Mouse (Mus musculus) mouse embryonic stem cell (cell line): ENCODE results near the gene Elf5.

Experiments used
- in situ Hi-C, 2 experiments: fragments of 300-500 bp; cut with MboI; formaldehyde crosslinking; loops; 1 replicate in 1 of 2; 3 replicates in 1 of 2; pipeline ENCODE4 v1.14.3; 2019 to 2020; ENCODE audit warnings: low sequenced_read_pairs in 2 of 2, low pct_unique_long_range_greater_than_20kb in 1 of 2, mixed read lengths in 1 of 2; ENCODE audit not compliant: unreplicated experiment in 1 of 2

Gene Elf5

DNA sequence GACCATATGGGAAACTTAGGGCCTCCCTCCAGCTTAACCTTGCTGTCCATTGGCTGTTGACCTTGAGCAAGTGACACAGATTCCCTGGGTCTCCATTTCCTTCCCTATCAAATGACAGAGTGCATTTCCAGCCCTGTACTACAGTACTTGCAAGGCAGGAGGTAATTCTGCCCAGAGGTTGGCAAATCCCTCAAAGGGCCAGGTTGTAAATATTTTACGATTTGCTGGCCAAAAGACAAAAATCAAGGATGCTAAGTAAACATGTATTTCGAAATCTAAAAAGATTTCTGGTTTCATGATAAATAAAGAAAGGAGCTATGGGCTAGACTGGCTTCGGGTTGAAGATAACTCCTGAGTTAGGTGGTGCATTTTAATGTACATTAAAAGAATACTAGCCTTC lies 16.9 kb downstream of the Elf5 start:
- in situ Hi-C loops = loop anchor here in 1 of 2 experiments (10.0 kb wide), 1 partner anchor 344 kb away; no protein-coding TSS in a partner anchor

DNA sequence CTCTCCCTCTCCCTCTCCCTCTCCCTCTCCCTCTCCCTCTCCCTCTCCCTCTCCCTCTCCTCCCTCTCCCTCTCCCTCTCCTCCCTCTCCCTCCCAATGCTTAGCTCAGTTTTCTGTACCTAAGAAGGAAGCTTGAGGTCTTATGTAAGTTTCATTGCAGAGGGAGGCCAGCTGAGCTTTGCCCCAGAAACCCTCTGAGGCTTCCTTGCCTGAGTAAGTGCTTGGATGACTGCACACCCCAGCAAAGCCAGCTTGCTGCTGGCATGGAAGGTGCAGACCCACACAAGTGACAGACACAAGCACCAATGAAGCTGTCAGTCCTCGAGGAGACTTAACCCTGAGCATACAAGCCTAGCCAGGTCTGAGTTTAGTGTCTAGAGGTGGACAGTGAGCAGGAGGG lies 19.2 kb downstream of the Elf5 start:
- in situ Hi-C loops = no loop called here

DNA sequence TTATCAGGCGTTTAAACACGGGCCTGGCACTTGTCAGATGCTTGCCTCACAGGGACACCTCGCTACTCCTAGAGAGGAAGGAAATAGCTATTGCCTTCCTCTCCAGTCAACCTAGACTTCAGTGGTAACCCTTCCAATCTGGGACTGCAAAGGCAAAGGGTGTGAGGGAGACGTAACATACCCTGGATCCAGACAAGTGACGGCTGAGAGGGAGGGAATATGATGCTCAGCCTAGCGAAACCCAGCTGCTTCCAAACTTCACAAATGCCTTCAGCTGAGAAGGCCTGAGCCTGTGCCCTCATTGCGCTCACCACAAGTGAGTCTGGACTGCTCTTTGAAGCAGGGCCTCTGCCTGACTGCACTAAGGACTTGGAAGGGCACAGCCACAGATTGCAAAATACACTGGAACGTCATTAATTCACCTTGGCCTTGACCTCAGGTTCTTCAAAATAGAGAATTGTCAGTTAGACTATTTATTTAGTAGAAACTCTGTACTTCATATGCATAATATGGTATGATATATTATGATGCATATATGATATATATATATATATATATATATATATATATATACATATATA lies 21.3 kb downstream of the Elf5 start:
- in situ Hi-C loops = no loop called here

DNA sequence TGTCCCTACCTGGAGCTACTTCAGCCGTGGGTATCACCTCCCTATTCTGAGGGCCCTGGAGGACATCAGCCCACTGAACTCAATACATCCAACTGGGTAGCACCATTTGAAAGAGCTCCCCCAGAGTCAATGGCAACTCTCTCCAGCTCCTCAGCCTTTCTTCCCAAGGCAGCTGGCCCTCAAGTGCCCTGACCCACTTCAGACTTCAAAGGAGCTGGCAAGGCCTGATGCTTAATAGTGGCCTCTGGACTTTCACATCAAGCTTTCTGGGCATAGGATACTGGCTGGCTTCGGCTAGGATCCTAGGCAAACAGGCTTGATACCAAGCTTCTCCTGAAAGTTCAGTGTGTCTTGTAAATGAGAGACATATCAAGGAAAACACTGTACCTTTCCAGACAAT lies 23.6 kb downstream of the Elf5 start:
- in situ Hi-C loops = no loop called here

DNA sequence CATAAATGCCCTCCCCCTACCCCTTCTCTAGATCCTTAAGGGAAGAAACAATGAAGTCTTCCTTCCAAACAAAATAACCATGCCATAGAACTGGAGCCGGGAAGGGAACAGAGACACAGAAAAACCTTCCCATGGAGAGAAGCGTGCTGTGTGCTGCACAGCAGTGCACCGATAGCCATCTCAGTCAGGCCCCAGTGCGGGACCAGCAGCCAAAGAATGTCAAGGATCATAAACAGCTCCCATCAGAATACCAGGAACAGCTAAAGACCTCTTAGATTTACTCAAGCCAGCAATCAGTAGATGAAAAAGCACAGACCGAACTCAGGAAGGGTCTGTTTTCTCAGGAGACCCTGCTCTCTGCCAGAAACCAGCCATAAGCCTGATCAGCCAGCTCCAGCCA lies 25.0 kb downstream of the Elf5 start:
- in situ Hi-C loops = no loop called here

DNA sequence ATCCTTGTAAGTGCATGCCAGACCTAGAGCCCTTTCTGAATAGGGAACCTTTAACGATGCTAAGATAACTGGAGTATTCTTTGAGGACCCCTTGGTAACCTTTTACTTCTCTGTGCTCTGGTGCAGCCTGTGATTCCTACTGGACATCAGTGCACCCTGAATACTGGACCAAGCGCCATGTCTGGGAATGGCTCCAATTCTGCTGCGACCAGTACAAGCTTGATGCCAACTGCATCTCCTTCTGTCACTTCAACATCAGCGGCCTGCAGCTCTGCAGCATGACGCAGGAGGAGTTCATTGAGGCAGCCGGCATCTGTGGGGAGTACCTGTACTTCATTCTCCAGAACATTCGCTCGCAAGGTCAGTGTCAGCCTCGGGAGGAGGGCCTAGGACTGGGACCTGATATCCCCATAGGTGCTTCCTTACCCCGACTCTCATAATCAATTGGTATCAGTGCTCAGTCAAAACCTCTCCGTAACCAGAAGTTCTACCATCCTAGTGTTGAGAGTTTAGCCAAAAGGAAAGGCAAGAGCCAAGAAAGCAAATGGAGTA lies 27.7 kb downstream of the Elf5 start:
- in situ Hi-C loops = no loop called here

DNA sequence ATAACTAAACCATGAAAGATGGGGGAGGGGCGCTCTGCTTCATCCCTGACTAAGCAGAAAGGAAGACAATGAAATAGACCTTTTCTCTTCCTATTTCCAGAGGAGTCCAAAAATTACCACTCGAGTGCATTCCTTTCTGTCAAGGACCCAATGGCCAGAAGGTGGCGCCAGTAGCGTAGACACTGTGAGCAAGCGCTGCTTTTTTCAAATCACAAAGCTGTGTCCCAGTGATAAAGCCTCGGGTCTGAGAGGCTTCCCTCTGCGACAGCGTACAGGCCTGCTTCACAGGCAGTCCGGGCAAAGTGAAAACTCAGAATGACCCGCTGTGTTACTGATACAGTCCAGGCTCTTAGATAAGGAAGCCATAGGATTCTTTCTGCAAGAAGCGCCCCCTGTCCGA lies 28.2 kb downstream of the Elf5 start:
- in situ Hi-C loops = no loop called here

DNA sequence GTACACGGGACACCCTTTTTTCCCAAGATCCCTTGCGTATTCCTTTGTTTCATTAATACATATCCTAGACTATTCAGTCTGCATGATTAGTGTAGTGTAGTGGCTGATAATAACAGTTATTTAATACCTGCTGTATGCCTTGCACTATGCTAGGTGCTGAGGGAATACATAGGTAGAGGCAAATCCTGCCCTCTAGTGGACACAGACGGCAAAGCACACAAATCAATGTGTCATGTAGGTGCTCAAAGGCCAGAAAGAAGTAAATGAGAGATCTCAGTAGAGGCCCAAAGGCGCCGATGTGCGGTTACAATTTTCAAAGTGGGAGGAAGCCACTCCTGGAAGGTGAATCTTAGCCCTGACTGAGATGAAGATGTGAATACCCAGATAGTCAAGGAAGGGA lies 34.3 kb downstream of the Elf5 start:
- in situ Hi-C loops = no loop called here

DNA sequence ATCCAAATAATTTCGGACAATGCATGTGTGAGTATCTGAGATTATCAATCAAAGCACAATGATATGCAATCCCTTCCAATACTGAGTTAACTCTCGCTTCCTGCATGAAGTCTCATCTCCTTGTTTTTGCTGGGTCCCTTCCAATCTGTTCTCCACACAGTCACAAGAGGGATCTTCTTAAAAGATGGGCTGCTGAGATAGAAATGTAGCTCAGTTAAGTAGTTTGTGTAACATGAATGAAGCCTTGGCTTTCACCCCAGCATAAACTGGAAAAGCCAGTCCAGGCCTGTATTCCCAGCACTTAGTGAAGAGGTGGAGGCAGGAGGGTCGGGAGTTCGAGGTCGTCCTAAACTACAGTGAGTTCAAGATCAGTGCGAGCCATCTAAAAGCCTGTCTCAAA lies 34.8 kb downstream of the Elf5 start:
- in situ Hi-C loops = no loop called here

DNA sequence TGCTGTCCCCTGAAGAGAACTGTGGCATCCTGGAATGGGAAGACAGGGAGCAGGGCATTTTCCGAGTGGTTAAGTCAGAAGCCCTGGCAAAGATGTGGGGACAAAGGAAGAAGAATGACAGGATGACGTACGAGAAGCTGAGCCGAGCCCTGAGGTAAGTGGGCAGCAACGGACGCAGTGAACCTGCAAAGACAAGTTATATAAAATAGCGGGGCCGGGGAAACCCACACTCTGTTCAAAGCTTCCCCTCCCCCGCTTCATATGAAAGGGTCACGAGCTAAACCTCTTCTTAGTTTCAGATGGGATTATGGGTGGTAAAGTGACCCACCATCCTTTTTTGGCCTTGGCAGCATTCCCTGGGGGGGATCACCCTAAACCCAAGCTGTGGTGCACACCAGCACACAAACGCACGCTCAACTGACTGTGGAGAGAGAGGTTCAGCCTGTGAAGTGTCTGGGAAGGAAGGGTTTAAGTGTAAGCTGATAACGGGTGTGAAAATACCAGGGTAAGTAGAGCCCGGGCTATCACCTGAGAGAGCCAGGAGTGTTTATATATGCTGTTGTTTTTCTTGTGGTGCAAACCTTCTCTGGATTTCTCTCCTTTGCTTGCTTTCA lies 37.6 kb downstream of the Elf5 start:
- in situ Hi-C loops = no loop called here

DNA sequence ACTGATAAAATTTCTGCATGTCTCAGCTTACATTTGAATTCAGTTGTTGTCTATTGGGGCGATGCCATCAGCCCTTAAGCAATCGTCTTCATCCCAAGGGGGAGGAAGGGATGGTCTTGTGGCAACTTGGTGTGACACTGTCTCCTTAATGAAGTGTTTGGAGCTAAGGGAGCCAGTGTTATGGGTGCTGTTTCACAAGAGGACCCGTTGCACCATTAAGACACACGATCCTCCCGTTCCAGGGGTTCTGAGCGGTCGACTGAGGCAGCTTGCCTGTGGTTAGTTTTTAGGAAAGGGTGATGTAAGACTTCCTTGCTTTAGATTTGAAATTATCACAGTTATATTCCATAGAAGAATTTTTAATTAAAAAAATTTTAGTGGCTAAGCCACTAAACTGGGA lies 38.3 kb downstream of the Elf5 start:
- in situ Hi-C loops = loop anchor here (5.0 to 25.0 kb wide), 2 partner anchors 97 to 262 kb away; no protein-coding TSS in a partner anchor

DNA sequence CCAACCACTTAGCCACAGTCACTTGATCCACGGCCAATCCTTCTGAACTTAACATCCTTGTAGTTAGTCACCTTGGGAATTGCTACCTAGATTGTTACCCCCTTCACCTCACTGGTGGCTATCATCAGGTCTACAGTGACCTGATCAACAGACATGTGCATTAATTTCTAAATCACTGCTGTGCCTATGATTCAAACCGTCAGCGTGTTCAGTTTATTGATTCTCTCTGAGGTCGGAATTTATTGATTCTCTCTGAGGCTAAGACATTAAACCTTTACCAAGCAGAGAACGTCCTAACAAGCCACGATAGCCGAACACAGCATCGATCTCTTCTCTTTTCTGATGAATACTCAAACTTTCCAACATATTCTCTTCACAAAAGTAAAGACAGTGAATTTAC lies 38.8 kb downstream of the Elf5 start:
- in situ Hi-C loops = loop anchor here (5.0 to 25.0 kb wide), 2 partner anchors 97 to 262 kb away; no protein-coding TSS in a partner anchor

DNA sequence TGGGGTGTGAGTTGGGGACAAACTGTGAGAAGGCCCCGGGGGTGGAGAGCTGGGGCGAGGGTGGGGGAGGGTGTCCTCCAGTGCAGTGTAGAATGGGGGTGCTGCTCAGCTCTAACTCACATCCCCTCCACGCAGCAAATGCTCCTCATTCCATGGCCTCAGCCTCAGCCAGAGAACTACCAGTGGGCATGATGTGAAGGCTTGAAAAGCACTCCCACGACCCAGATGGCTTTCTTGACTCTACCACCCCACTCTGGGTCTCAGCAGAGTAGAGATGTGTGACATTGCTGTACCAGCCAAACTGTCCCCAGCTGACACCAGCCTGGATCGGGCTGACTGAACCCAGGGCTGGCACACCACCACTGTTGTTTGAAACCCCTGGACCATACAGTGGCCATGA lies 41.1 kb downstream of the Elf5 start:
- in situ Hi-C loops = loop anchor here (5.0 to 25.0 kb wide), 2 partner anchors 95 to 260 kb away; no protein-coding TSS in a partner anchor

DNA sequence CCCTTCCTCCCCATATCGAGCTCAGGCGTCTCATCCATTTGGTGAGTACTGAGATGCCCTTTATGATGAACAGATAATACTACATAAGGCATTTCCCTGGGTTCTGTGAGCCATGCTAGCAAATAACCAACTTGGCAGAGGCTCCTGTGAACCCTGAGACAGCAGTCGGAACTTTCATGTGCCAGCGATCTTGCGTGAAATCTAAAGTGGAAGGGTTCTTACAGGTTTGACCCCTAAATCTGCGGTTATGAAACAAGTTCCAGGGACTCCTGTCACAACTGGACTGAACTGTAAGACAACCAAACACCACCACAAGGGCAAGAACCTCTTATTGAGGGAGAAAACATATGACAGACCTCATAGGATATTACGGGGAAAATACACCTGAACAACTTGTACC lies 44.3 kb downstream of the Elf5 start:
- in situ Hi-C loops = loop anchor here (25.0 kb wide), 1 partner anchor 257 kb away; no protein-coding TSS in a partner anchor

DNA sequence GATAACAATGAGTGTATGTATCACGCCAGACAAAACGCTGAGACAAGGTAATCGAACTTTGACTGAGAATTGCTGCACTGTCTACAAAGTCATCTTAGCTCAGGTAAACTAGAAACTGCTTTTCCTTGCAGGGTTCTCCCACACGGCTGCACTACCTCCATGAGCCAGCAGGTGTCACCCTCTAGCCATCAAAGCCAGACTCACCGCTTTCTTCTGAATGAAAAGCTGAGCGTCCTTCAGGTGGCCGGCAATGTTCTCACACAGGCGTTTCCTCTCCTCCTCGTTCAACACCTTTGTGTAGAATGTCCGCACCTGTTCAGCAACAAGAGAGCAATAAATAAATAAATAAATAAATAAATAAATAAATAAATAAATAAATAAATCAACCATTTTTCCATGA lies 45.2 kb downstream of the Elf5 start:
- in situ Hi-C loops = loop anchor here (25.0 kb wide), 1 partner anchor 256 kb away; no protein-coding TSS in a partner anchor

DNA sequence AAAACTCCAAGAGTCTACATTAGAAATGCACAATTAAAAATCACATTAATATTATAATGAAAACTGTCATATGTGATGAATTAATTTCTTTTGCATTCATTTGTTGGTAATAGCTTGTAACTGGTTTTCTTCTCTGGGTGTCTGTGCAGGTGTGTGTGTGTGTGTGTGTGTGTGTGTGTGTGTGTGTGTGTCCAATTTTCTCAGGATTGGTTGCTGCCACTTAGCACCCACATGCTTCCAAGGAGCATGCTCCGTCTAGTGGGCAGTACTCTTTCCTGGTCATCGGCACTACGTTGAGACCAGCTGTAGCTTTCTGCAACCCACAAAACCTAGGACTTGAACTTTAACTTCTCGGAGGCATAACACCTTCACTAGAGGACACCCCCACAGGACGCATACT lies 45.6 kb downstream of the Elf5 start:
- in situ Hi-C loops = loop anchor here (25.0 kb wide), 1 partner anchor 255 kb away; no protein-coding TSS in a partner anchor

DNA sequence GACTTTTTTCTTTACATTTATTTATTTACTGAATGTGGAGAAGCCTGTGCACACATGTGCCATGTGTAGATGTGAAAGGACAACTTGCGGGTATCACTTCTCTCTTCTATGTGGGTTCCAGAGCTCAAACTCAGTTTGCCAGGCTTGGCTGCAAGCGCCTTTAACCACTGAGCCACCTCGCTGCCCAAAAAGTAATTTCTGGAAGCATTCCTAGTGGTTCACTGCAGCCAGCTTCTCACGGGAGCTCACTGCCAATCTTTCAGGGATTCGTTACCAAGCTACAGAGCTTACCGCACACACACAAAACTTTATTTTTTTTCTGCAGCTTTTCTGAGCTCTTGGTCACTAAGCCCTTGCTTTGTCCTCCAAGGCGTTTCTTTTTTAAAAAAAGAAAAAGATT lies 46.1 kb downstream of the Elf5 start:
- in situ Hi-C loops = loop anchor here (25.0 kb wide), 1 partner anchor 255 kb away; no protein-coding TSS in a partner anchor

DNA sequence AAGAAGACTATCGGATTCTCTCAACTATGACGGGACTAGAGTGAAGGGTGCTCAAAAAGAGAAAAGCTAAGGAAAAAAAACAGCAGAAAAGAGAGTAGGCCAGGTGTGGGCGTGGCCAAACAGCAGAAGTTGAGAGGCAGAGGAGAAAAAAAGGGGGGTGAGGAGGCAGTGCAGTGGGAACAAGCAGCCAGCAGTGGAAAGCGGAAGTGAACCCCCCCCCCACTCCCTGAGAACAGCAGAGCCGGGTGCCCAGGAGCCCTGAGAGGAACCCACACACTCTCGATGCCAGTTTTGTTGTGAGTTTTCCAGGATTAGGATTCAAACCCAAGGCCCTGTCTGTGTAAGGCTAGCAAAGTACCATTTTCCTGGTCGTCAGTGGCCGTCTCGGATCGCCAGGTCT lies 47.6 kb downstream of the Elf5 start:
- in situ Hi-C loops = loop anchor here (25.0 kb wide), 1 partner anchor 253 kb away; no protein-coding TSS in a partner anchor

DNA sequence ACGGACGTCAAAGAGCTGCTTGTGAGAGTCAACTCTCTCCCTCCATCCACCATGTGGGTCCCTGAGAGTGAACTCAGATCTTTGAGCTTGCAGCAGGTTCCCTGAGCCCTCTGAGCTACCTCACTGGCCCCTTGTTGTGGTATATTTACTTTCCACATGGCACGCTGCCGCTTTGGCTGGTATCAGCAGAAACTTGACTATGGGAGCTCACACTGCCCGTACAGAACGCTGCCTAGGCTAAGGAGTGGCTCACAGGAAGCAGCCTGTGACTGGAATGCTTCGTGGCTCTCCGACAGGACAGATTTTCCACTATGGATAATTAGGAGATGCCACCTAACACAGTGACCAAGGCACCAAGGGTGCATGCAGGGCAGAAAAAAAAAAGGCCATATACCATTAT lies 49.7 kb downstream of the Elf5 start:
- in situ Hi-C loops = loop anchor here (25.0 kb wide), 1 partner anchor 251 kb away; no protein-coding TSS in a partner anchor

DNA sequence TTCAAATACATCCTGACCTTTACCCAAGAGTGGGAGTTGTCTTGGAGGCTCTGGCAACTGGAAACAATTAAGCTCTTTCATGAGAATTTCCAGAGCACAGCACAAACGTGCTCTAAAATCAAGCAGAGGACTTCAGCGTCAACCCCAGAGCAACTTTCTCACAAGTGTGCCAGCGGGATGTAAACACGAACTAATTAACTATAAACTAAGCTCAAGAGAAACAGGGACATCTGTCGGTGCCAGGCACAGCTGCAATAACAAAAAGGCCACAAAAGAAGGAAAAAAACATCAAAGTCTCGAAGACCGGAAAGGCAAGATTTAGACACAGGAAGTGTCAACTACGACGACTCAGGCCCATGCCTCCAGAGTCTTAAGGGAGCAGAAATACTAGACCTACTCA lies 50.3 kb downstream of the Elf5 start:
- in situ Hi-C loops = loop anchor here (25.0 kb wide), 1 partner anchor 251 kb away; no protein-coding TSS in a partner anchor
